Comparison of ENCODE assay signal across 8 mouse cellular contexts in genomic region chr19:5637069-5638047, GRCm38 (mm10). TPM values are rescaled to one million over a fixed set of nuclear protein-coding genes. Genes with fewer than 3 reads are reported as not detected.
DNase-seq lines count a peak whose midpoint lies in the region; ATAC-seq and TF ChIP-seq lines count a peak whose summit lies in the region.

TSS of gene Rela (plus strand) at chr19:5637483.

- peaks cover 37% of the 10 kb centered on the region for H3K36me3 ChIP-seq in embryonic facial prominence, embryonic 15.5 days
- H3K36me3 ChIP-seq in kidney, embryonic 14.5 days (ENCODE audit: control insufficient read depth, insufficient read depth, low read length), result peaks cover 34% of the 10 kb centered on the region
- H3K36me3 ChIP-seq in limb, embryonic 15.5 days, result peaks cover 39% of the 10 kb centered on the region

- TF ChIP-seq CTCF in bone marrow, adult 2 months (IDR thresholded peaks at IDR 0.05; ENCODE audit: control insufficient read depth, insufficient read depth, low read length), result no peak

- no peaks in the 10 kb centered on the region for H3K27me3 ChIP-seq in embryonic facial prominence, embryonic 15.5 days
- H3K27me3 ChIP-seq in kidney, embryonic 14.5 days (ENCODE audit: control insufficient read depth, insufficient read depth, low read length), result no peaks in the 10 kb centered on the region
- H3K27me3 ChIP-seq in limb, embryonic 15.5 days, result no peaks in the 10 kb centered on the region

- H3K4me1 ChIP-seq in bone marrow, adult 2 months (ENCODE audit: control insufficient read depth, insufficient read depth, low read length), result no peaks in the 10 kb centered on the region; the same call in none of the 2 replicates
- H3K4me1 ChIP-seq in embryonic facial prominence, embryonic 15.5 days, result peaks cover 19% of the 10 kb centered on the region
- H3K4me1 ChIP-seq in kidney, embryonic 14.5 days (ENCODE audit: control insufficient read depth, insufficient read depth, low read length), result peaks cover 12% of the 10 kb centered on the region
- H3K4me1 ChIP-seq in limb, embryonic 15.5 days, result peaks cover 25% of the 10 kb centered on the region

- under 1% methylated on average over 109 of the region's 109 CpGs for WGBS in bone marrow, adult 2 months
- under 1% methylated on average over 97 of the region's 109 CpGs for WGBS in embryonic facial prominence, embryonic 15.5 days
- WGBS in kidney, embryonic 14.5 days, result under 1% methylated on average over 104 of the region's 109 CpGs
- under 1% methylated on average over 107 of the region's 109 CpGs for WGBS in limb, embryonic 15.5 days

- DNase-seq in 416B (ENCODE audit: low read depth), result peak; percentile 91
- peak; percentile 94 to 95 for DNase-seq in heart, adult 9 months (ENCODE audit: low spot score in 2 of 2)
- peak; percentile 71 to 92 for DNase-seq in monocyte, adult 2 months (ENCODE audit: low read depth in 1 of 2, low spot score in 2 of 2)
- peak; percentile 83 to 86 for DNase-seq in spleen, postnatal 36 days (ENCODE audit: low spot score in 2 of 2)

- TF ChIP-seq POLR2A in bone marrow, adult 2 months (IDR thresholded peaks at IDR 0.05; ENCODE audit: borderline replicate concordance, control insufficient read depth, low read depth, low read length), result peak; percentile 73; the same call in 1 of the 2 replicates

- H3K4me3 ChIP-seq in bone marrow, adult 2 months (replicated peaks; ENCODE audit: control insufficient read depth, low read depth, low read length), result peak within 1 kb of the TSS; percentile 89
- peak within 1 kb of the TSS; percentile 60 for H3K4me3 ChIP-seq in embryonic facial prominence, embryonic 15.5 days (replicated peaks)
- peak within 1 kb of the TSS; percentile 70 for H3K4me3 ChIP-seq in kidney, embryonic 14.5 days (ENCODE audit: low read length)
- H3K4me3 ChIP-seq in limb, embryonic 15.5 days, result peak within 1 kb of the TSS; percentile 86

- H3K27ac ChIP-seq in bone marrow, adult 2 months (ENCODE audit: control insufficient read depth, insufficient read depth, low read depth, low read length, poor library complexity), result peak within 1 kb of the TSS; percentile 93
- H3K27ac ChIP-seq in embryonic facial prominence, embryonic 15.5 days (replicated peaks), result peak within 1 kb of the TSS; percentile 84
- peak within 1 kb of the TSS; percentile 86 for H3K27ac ChIP-seq in kidney, embryonic 14.5 days (ENCODE audit: low read depth, low read length)
- peak within 1 kb of the TSS; percentile 93 for H3K27ac ChIP-seq in limb, embryonic 15.5 days

- ATAC-seq in embryonic facial prominence, embryonic 15.5 days (ENCODE audit: insufficient number of reproducible peaks, low FRiP score, low TSS enrichment, low read depth), result peak; percentile 79
- ATAC-seq in kidney, embryonic 14.5 days (ENCODE audit: low FRiP score, low TSS enrichment), result peak; percentile 91
- peak; percentile 83 for ATAC-seq in limb, embryonic 15.5 days (ENCODE audit: insufficient number of reproducible peaks, low FRiP score, low TSS enrichment, low read depth)

- peak within 1 kb of the TSS; percentile 64 for H3K9ac ChIP-seq in embryonic facial prominence, embryonic 15.5 days
- H3K9ac ChIP-seq in kidney, embryonic 14.5 days (ENCODE audit: low read depth, low read length), result peak within 1 kb of the TSS; percentile 76
- H3K9ac ChIP-seq in limb, embryonic 15.5 days, result peak within 1 kb of the TSS; percentile 77

- H3K9me3 ChIP-seq in embryonic facial prominence, embryonic 15.5 days (replicated peaks), result no peaks in the 10 kb centered on the region
- no peaks in the 10 kb centered on the region for H3K9me3 ChIP-seq in kidney, embryonic 14.5 days (ENCODE audit: control insufficient read depth, low read length)
- H3K9me3 ChIP-seq in limb, embryonic 15.5 days, result no peaks in the 10 kb centered on the region

- H3K4me2 ChIP-seq in embryonic facial prominence, embryonic 15.5 days (replicated peaks), result peak within 1 kb of the TSS; percentile 74
- peak within 1 kb of the TSS; percentile 87 for H3K4me2 ChIP-seq in kidney, embryonic 14.5 days (replicated peaks; ENCODE audit: low read depth, low read length)
- H3K4me2 ChIP-seq in limb, embryonic 15.5 days, result peak within 1 kb of the TSS; percentile 88

RNA-seq across cellular contexts. Expression of gene Rela, which starts in this region (rescaled TPM):
- polyA plus RNA-seq in bone marrow, adult 2 months (2011; ENCODE audit: insufficient read depth, insufficient read length, low replicate concordance, missing spikeins), result 17.3 and 36.3 TPM in 2 replicates
- polyA plus RNA-seq in embryonic facial prominence, embryonic 15.5 days (2015; fragmentation: Nextera tagmentation; extraction: Ambion mirVana), result 61.4 and 62.4 TPM in 2 replicates
- 42.4 and 49.8 TPM in 2 replicates for polyA plus RNA-seq in kidney, embryonic 14.5 days (2014; fragmentation: Nextera tagmentation; extraction: Ambion mirVana)
- polyA plus RNA-seq in limb, embryonic 15.5 days (2015; fragmentation: Nextera tagmentation; extraction: Ambion mirVana), result 57.3 and 62.0 TPM in 2 replicates

Comparison
In these comparisons a context has a peak if more than half of its experiments do, and no peak if none do; other contexts are left out.
1. Peak in every context shown above with its lines: DNase-seq, ATAC-seq, H3K4me3 ChIP-seq and H3K27ac ChIP-seq.